Mouse (Mus musculus) ES-E14 (cell line): ENCODE measurements at regions not wholly inside any gene's neighbourhood (a gene's known extent, or its start where the extent isn't known, plus 50 kb on each side); places are given as distances from the start of the nearest gene placed in this dataset.

Experiments used
- DNase-seq: peaks from one replicate; pipeline ENCODE4 v3.0.0-alpha.2; 2013; ENCODE audit warnings: low read depth, low spot score
- H3K27ac ChIP-seq: 2 replicates; pipeline ENCODE4 v1.5.1; 2012; ENCODE audit warnings: low read depth, mild to moderate bottlenecking, low read length, moderate library complexity, mixed read lengths; ENCODE audit not compliant: poor library complexity, insufficient read depth, severe bottlenecking
- H3K36me3 ChIP-seq: 2 replicates; pipeline ENCODE4 v1.6.1; 2012; ENCODE audit warnings: mild to moderate bottlenecking, low read length, moderate library complexity, mixed read lengths; ENCODE audit not compliant: control insufficient read depth, poor library complexity, insufficient read depth, severe bottlenecking
- H3K4me1 ChIP-seq, 2 experiments: fragments of 150-350 bp in 1 of 2; sonication (generic) in 1 of 2; 2 replicates each; pipeline ENCODE4 v1.6.1; 2012; ENCODE audit warnings: low read length in 2 of 2, mild to moderate bottlenecking in 1 of 2, mixed read lengths in 1 of 2; ENCODE audit not compliant: control insufficient read depth in 2 of 2, insufficient read depth in 2 of 2, poor library complexity in 1 of 2
- H3K4me3 ChIP-seq, 2 experiments: fragments of 150-350 bp in 1 of 2; sonication (generic) in 1 of 2; 2 replicates each; pipeline ENCODE4 v1.5.1; 2012; ENCODE audit warnings: low read length in 2 of 2, low read depth in 1 of 2, mild to moderate bottlenecking in 1 of 2, mixed read lengths in 1 of 2; ENCODE audit not compliant: insufficient read depth in 1 of 2, poor library complexity in 1 of 2, severe bottlenecking in 1 of 2
- H3K9ac ChIP-seq: 2 replicates; pipeline ENCODE4 v1.6.1; 2012; ENCODE audit warnings: low read depth, mild to moderate bottlenecking, low read length, mixed read lengths; ENCODE audit not compliant: poor library complexity, insufficient read depth, severe bottlenecking
- H3K9me3 ChIP-seq: fragments of 150-350 bp; sonication (generic); 2 replicates; pipeline ENCODE4 v1.6.1; 2012; ENCODE audit warnings: low read depth, mild to moderate bottlenecking, low read length; ENCODE audit not compliant: control insufficient read depth, insufficient read depth
- CHD2 ChIP-seq: IDR thresholded peaks from 2 replicates; pipeline ENCODE4 v1.6.1; 2014; ENCODE audit warnings: mild to moderate bottlenecking, low read depth, low read length, inconsistent platforms
- HCFC1 ChIP-seq: IDR thresholded peaks from 2 replicates; pipeline ENCODE4 v1.6.1; 2012; ENCODE audit warnings: low read length, inconsistent platforms, borderline replicate concordance; ENCODE audit not compliant: insufficient read depth
- MAFK ChIP-seq: IDR thresholded peaks from 2 replicates; pipeline ENCODE4 v1.6.1; 2014; ENCODE audit warnings: mild to moderate bottlenecking, low read depth, low read length, inconsistent platforms; ENCODE audit not compliant: insufficient read depth
- ZC3H11A ChIP-seq: IDR thresholded peaks from 2 replicates; pipeline ENCODE4 v1.6.1; 2012; ENCODE audit warnings: low read depth, mild to moderate bottlenecking, inconsistent platforms, low read length, borderline replicate concordance
- ZNF384 ChIP-seq: IDR thresholded peaks from 2 replicates; pipeline ENCODE4 v1.6.1; 2012; ENCODE audit warnings: low read depth, low read length, inconsistent platforms
- in situ Hi-C, 2 experiments: fragments of 600-800 bp; cut with MboI; formaldehyde crosslinking; loops; one replicate each; pipeline ENCODE4 v1.15.1; 2025; ENCODE audit warnings: low sequenced_read_pairs in 2 of 2, inconsistent platforms in 1 of 2; ENCODE audit not compliant: unreplicated experiment in 2 of 2

DNA sequence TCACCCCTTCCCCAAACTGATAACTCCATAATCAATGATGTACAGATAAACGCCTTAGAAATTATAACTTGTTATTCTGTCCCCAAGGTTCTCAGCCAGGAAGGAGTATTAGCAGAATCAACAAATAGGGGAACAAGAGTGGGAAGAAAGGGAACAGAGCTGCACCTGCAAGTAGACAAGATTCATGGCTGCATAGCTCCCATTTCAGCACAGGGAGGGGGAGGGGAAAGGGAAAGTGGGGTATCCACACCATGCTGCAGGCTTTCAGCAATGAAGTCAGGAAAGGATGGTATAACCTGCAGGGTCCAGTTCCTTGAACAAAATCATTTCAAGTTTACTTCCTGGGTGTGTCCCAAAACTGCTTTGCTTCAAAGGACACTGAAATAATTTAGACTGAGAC lies 610.5 kb downstream of the Tox3 start:
- no peak overlapping the region for H3K4me3 ChIP-seq
- no peaks in the 10 kb centered on the region for H3K4me1 ChIP-seq
- TF ChIP-seq ZNF384 (no peak), HCFC1 (no peak), MAFK (no peak), CHD2 (no peak), ZC3H11A (no peak)
- H3K9me3 ChIP-seq: no peaks in the 10 kb centered on the region
- H3K36me3 ChIP-seq: no peaks in the 10 kb centered on the region
- DNase-seq: no peak
- in situ Hi-C loops: no loop called here
- H3K9ac ChIP-seq: no peak overlapping the region
- H3K27ac ChIP-seq: no peak overlapping the region

DNA sequence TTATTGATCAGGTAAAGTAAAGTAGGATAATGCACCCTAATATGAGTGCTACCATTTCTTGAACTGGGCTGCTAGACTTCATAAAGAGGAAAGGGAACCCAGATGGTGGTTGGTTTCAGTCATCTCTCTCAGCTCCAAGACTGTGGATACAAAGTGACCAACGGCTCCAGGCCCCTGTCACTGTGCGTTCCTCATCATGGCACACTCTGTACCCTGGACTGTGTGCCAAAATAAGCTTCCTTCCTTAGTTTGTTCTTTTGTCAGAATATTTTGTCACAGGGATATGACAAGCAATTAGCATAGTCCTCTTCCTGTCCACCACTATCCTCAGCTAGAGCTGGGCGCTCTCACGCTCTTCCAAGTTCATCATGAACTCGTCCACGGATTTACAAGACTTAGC lies 620.9 kb downstream of the Tox3 start:
- H3K36me3 ChIP-seq: no peaks in the 10 kb centered on the region
- TF ChIP-seq CHD2 (no peak), MAFK (no peak), ZC3H11A (no peak)
- no peak overlapping the region for H3K4me3 ChIP-seq
- DNase-seq: no peak
- no peaks in the 10 kb centered on the region for H3K4me1 ChIP-seq
- H3K9me3 ChIP-seq: no peaks in the 10 kb centered on the region
- in situ Hi-C loops: no loop called here
- no peak overlapping the region for H3K27ac ChIP-seq
- no peak overlapping the region for H3K9ac ChIP-seq

- Histone ChIP-seq H3K9me3 (no peaks in the 10 kb centered on the region), H3K27ac (no peak overlapping the region), H3K9ac (no peak overlapping the region), H3K4me3 (no peak overlapping the region), H3K36me3 (no peaks in the 10 kb centered on the region), H3K4me1 (no peaks in the 10 kb centered on the region)
- in situ Hi-C loops: no loop called here
- TF ChIP-seq MAFK (no peak), ZNF384 (no peak), CHD2 (no peak), ZC3H11A (no peak), HCFC1 (no peak)
- DNase-seq: no peak
Observed at GRCm38 (mm10) chr8:89721684-89722305, 626.3 kb downstream of the Tox3 start.

DNA sequence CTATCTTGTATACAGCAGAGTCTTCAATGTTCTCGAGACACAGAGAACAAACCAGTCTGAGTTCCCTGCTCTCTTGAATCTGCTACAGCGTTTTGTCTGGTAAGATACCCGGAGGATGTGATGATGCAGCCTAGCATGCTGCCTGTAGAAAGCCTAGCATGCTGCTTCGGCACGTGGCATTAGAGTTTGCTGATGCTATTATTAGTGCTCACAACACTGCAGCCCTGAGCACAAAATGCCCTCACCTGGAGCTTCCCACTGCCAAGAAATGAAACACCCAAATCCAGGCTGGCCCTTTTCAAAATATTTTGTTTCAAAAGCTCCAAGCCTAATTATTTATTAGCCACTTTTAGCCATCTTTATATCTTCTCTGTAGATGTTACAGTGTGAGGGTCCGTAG lies 634.3 kb downstream of the Tox3 start:
- Histone ChIP-seq H3K4me3 (no peak overlapping the region), H3K9me3 (no peaks in the 10 kb centered on the region), H3K27ac (no peak overlapping the region), H3K36me3 (no peaks in the 10 kb centered on the region), H3K4me1 (no peaks in the 10 kb centered on the region), H3K9ac (no peak overlapping the region)
- no peak for TF ChIP-seq MAFK
- TF ChIP-seq ZNF384: no peak
- no peak for TF ChIP-seq HCFC1
- no peak for TF ChIP-seq ZC3H11A
- no peak for TF ChIP-seq CHD2
- in situ Hi-C loops: no loop called here
- DNase-seq: no peak

- DNase-seq: no peak
- Histone ChIP-seq H3K9ac (no peak overlapping the region), H3K9me3 (no peaks in the 10 kb centered on the region), H3K27ac (no peak overlapping the region), H3K36me3 (no peaks in the 10 kb centered on the region), H3K4me3 (no peak overlapping the region), H3K4me1 (no peaks in the 10 kb centered on the region)
- in situ Hi-C loops: no loop called here
- TF ChIP-seq MAFK (no peak), ZC3H11A (no peak), ZNF384 (no peak), CHD2 (no peak)
Observed at GRCm38 (mm10) chr8:89707341-89707928, 640.7 kb downstream of the Tox3 start.
